Mouse (Mus musculus): ENCODE data around the gene Olfr187.
"Not testable (repeated sequence)": the region's sequence is repeated elsewhere in the genome, so short reads cannot be mapped to it uniquely, and the experiment has no call there.

Olfr187 gene

GRCm38 (mm10) chr16:59039710-59040109 is at the start of gene Olfr187:
TSS of gene Olfr187 (minus strand) at chr16:59039767.
- no peak for DNase-seq (ENCODE audit: low read depth, low spot score)

GRCm38 (mm10) chr16:59081113-59081512 is 41.5 kb upstream of the Olfr187 start:
- not testable (repeated sequence) for DNase-seq (ENCODE audit: low read depth, low spot score)

- DNase-seq (ENCODE audit: low read depth, low spot score) = no peak
Measured at GRCm38 (mm10) chr16:59077905-59078304, 38.3 kb upstream of the Olfr187 start, which contains the start of gene Olfr190. TSS of gene Olfr190 (minus strand) at chr16:59078005.

GRCm38 (mm10) chr16:59073520-59073919 is 34.0 kb upstream of the Olfr187 start:
- DNase-seq (ENCODE audit: low read depth, low spot score) = no peak

GRCm38 (mm10) chr16:59071755-59072154 is 32.2 kb upstream of the Olfr187 start:
- no peak for DNase-seq (ENCODE audit: low read depth, low spot score)

GRCm38 (mm10) chr16:59062411-59062810 is 22.8 kb upstream of the Olfr187 start:
- not testable (repeated sequence) for DNase-seq (ENCODE audit: low read depth, low spot score)

- not testable (repeated sequence) for DNase-seq (ENCODE audit: low read depth, low spot score)
Measured at GRCm38 (mm10) chr16:59049286-59049685, 9.7 kb upstream of the Olfr187 start.

GRCm38 (mm10) chr16:59048860-59049259 is 9.3 kb upstream of the Olfr187 start:
- DNase-seq (ENCODE audit: low read depth, low spot score) = no peak

- DNase-seq (ENCODE audit: low read depth, low spot score) = no peak
Measured at GRCm38 (mm10) chr16:59047579-59047978, 8.0 kb upstream of the Olfr187 start.

GRCm38 (mm10) chr16:59045835-59046234 is 6.3 kb upstream of the Olfr187 start:
- no peak for DNase-seq (ENCODE audit: low read depth, low spot score)

- no peak for DNase-seq (ENCODE audit: low read depth, low spot score)
Measured at GRCm38 (mm10) chr16:59030191-59030590, 9.4 kb downstream of the Olfr187 start, which contains the start of gene Olfr186. TSS of gene Olfr186 (minus strand) at chr16:59030291.

- DNase-seq (ENCODE audit: low read depth, low spot score) = no peak
Measured at GRCm38 (mm10) chr16:59013357-59014018, 26.1 kb downstream of the Olfr187 start.

GRCm38 (mm10) chr16:59007146-59007545 is 32.4 kb downstream of the Olfr187 start:
- DNase-seq (ENCODE audit: low read depth, low spot score) = no peak

- no peak for DNase-seq (ENCODE audit: low read depth, low spot score)
Measured at GRCm38 (mm10) chr16:58995057-58995456, 44.5 kb downstream of the Olfr187 start, which contains the start of gene Olfr183. TSS of gene Olfr183 (plus strand) at chr16:58995357.

All from retina, adult 2 months (tissue).